Mouse (Mus musculus): ENCODE data around the gene H2-K1. TPM values are rescaled to one million over a fixed set of nuclear protein-coding genes. Genes with fewer than 3 reads are reported as not detected.
"Not testable (repeated sequence)": the region's sequence is repeated elsewhere in the genome, so short reads cannot be mapped to it uniquely, and the experiment has no call there.

Gene H2-K1
- polyA plus RNA-seq, 1 experiment from 2014 or later = 569 TPM

DNA sequence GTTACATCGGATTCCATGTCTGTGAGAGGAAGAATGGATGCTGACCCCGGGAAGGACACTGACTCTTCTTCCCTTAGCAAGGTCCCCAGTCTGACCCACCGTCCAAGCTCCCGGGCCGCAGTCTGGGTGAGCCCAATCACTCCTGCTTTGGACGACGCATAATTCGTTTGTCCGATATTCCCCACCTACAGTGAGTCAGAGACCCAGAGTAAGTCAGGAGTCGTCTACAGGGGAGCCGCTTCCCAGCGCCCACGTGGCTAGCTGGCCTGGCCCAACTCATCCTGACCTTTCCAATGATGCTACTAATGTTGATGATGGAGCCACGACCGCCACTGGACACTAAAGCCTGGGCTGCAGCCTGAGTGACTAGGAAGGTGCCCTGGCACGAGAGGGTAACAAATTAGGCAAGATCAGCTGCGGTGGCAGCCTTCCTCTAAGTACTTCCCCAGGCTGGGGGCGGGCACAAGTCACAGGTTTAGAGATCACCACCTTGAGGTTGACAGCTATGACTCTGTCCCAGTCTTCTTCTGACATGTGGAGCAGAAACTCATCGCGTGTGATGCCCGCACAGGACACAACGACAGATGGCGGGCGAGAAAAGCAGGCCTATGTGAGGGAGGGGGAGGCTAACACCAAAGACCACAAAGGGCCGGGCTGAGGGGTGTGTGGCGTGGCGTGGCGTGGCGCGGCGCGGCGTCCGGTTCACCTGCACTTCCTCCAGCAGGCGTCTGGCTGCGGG, 26.9 kb upstream of the H2-K1 start:
- DNase-seq (ENCODE audit: low spot score) = peak; percentile 69

- peak; percentile 44 for DNase-seq (ENCODE audit: low spot score)
Observed at GRCm38 (mm10) chr17:34026221-34026620, 26.1 kb upstream of the H2-K1 start.

GRCm38 (mm10) chr17:34025756-34026151, 25.6 kb upstream of the H2-K1 start:
- no peak for DNase-seq (ENCODE audit: low spot score)

DNA sequence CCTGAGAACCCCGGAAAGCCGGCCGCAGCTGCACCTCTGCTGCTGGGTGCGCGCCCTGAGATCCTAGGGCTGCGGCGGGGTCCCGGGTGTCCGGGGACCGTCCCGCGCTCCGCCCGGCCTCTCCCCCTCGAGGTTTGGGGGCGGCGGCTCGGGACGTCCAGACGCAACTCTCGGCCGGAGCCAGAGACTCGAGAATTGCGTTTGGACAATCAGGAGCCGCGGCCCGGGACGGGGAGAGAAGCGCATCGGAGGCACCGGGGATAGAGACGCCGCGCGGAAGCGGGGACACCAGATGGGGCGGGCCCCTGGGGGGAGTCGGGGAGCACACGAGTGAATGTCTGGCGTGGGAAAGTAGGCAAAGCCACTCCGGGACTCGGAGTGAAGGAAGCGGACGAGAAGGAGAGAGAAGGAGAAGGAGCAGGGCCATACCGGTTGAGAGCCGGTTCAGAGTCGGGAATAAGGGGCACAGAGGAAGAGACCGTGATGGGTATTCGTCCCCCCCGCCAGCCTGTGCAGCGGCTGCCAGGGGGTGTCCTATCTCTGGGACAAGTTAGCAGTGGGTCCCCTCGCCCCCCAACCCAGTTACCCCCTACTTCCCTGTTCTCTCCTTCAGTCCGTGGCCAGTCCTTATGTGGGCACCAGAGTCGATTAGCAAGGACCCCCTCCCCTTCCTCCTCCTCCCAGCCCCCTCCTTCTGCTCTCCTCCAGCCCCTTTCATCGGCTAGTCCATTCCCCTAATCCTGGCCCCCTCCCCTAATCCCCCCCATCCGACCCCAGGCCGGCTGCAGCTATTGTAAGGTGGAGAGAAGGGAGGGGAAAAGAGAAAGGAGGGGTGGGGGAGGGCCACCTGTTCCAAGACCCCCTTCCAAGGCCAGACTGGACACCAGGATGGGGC, 25.0 kb upstream of the H2-K1 start:
- DNase-seq (ENCODE audit: low spot score) = peak; percentile 57

DNA sequence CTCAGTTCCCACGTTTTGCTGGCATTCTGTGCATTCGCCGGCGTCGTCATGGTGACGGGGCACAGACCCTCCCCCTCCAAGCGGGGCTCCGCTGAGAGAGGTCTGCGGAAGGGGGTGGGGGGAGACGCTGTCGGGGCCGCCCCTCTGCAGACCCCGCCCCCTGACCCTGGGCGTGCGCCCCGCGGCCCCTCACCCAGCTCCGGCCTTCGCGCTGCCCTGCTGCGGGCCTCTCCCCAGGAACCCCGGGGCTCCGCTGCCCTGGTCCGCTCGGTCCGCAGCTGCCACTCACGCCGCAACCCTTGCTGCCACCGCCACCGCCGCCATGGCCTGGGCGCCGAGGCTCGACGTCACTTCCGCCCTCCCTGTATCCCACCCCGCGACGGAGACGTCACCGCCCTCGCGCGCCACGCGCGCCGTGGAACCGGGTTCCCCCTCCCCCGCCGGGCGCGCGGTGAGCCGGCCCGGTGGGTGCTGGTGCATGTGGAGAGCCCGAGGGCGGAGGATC, 24.2 kb upstream of the H2-K1 start, which contains the start of gene Ring1:
TSS of gene Ring1 (minus strand) at position 364 of the 505 bp plus-strand sequence.
- peak; percentile 90 for DNase-seq (ENCODE audit: low spot score)

GRCm38 (mm10) chr17:34023678-34024077, 23.5 kb upstream of the H2-K1 start:
- no peak for DNase-seq (ENCODE audit: low spot score)

DNA sequence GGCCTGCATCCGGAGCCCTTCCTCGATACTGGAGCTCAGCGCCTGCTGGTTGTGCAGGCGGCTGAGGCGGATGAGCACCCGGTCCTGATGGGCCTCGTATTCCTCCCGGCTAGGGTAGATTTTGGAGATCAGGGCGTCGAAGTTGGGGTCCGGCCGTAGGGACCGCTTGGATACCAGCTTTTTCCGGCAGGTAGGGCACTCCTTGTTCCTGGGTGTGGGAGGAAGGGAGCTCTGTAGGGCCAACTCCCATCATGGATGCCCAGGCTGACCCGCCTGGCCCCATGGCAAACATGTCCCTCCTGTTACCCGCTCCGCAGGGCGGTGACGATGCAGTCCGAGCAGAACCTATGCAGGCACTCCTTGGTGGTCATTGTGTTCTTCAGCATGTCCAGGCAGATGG, 22.8 kb upstream of the H2-K1 start:
- no peak for DNase-seq (ENCODE audit: low spot score)

GRCm38 (mm10) chr17:34022414-34022783, 22.3 kb upstream of the H2-K1 start:
- no peak for DNase-seq (ENCODE audit: low spot score)

GRCm38 (mm10) chr17:34021539-34022413, 21.6 kb upstream of the H2-K1 start:
- DNase-seq (ENCODE audit: low spot score) = no peak

DNA sequence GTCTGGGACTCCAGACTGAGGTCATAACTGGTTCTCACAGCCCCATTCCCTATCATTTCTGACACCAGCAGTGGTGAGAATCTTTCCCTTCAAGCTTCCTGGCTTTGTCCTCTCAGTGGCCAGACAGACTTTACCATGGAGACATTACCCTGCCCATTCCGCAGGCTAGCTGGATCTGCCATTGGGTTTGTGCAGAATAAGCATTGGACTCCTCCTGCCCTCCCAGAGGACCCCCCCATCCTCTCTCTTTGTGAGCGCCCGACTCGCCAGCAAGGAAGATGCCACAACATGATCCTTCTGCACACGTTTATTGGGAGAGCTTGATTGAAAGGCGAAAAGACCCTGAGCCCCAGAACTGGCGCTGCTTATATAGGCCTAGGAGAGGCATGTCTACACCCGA, 13.3 kb upstream of the H2-K1 start:
- DNase-seq (ENCODE audit: low spot score) = no peak

DNA sequence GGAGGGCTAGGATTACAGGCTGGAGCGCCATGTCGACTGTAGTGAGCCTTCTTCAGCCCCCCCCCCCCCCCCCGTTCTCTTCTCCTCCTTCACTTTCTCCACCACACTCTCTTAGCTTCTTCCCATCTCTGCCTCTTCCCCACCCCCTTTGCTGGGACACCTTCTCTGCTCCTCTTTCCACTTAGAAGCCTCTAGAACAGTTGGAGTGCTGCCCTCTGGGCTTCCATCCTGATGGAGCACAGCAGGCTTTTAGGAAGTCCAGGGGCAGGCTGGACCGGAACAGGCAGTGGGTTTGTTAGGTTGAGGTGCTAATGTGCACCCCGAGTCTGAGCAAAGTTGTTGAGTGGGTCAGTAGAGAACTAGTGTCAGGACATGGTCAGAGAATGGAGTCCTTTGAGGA, 10.0 kb upstream of the H2-K1 start:
- DNase-seq (ENCODE audit: low spot score) = no peak

- no peak for DNase-seq (ENCODE audit: low spot score)
Observed at GRCm38 (mm10) chr17:34006570-34006969, 6.4 kb upstream of the H2-K1 start.

GRCm38 (mm10) chr17:34003426-34003825, 3.3 kb upstream of the H2-K1 start:
- peak; percentile 67 for DNase-seq (ENCODE audit: low spot score)

- not testable (repeated sequence) for DNase-seq (ENCODE audit: low spot score)
Observed at GRCm38 (mm10) chr17:34000796-34001195, 649 bp upstream of the H2-K1 start.

DNA sequence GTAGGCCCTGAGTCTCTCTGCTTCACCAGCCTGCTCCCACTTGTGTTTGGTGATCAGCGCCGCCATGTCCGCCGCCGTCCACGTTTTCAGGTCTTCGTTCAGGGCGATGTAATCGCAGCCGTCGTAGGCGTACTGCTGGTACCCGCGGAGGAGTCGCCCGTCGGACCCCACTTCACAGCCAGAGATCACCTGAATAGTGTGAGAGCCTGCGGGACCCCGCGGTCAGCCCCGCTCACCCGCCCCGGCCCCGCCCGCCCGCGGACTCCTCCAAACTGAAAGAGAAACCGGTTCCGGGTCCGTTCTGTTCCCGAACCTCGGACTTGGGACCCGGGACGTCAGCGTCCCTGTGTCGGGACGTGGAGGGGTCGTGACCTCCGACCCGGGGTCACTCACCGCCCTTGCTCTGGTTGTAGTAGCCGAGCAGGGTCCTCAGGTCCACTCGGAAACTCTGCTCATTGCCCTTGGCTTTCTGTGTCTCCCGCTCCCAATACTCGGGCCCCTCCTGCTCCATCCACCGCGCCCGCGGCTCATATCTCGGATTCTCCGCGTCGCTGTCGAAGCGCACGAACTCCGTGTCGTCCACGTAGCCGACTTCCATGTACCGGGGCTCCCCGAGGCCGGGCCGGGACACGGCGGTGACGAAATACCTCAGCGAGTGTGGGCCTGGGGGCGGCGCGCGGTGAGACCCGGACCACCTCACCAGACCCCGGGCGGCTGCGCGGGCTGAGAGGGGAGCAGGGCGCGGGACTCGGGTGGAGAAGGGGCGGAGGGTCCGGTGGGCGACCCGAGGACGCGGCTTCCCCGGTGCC, 602 bp downstream of the H2-K1 start:
- DNase-seq (ENCODE audit: low spot score) = peak; percentile 28

DNA sequence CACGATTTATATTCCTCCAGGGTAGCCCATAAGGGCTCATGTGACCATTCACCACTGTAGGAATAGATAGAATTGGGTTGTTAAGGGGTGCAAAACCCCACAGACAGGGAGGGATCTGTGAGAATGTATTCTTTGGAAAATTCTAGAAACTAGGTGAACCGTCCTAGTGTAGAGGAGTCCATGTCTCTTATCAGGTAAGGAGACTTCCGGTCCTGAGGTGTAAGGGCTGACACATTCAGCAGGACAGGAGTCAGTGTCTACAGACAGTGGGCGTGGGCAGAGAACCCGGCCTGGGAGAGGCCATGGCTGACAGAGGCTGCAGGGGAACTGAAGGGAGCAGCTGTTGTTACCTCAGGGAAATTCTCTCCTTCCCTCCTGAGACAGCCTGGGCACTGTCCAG, 1.4 kb downstream of the H2-K1 start:
- DNase-seq (ENCODE audit: low spot score) = not testable (repeated sequence)

DNA sequence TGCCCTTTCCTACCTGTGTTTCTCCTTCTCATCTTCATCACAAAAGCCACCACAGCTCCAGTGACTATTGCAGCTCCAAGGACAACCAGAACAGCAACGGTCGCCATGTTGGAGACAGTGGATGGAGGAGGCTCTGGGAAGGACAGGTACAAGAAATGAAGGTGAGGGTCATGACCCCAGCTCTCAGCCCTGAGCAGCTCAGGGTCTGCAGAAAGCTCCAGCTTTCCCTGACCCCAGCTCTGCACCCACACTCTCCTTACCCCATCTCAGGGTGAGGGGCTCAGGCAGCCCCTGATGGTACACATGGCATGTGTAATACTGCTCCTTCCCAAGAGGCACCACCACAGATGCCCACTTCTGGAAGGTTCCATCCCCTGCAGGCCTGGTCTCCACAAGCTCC, 3.1 kb downstream of the H2-K1 start:
- not testable (repeated sequence) for DNase-seq (ENCODE audit: low spot score)

DNA sequence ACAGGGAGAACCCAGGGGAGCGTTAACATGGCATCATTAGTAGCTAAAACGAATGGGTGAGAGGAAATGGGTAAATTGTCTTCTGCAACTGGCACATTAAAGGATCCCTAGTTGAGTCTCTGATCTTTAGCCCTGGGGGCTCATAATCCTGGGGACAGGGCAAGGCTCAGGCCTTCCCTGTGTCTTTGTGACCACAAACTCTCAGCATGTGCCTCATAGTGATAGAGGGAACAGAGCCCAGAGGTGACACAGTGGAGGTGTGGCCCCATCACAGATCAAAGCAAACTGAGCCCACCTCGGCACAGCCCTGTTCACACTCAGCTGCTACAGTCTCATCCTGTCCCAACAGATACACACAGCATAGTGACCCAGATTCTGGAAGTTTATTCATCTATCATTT, 4.5 kb downstream of the H2-K1 start:
- DNase-seq (ENCODE audit: low spot score) = no peak

DNA sequence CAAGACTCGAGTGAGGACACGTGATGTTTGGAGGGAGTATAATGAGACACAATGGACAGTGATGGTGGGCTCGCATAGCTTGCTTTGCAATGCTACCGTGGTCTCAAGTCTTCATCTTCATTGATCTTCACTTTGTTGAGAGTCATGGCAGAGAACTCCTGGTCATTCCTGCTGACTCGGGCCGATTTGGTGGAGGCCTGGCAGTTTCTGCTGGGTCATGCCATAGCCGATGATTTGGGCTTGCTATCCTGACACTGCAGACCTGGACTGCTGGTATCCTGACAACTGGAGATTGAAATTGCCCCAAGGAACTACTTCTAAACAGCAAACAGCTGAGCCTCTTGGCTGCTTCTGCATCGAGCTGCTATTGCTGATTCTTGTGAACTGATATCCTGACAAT, 5.2 kb downstream of the H2-K1 start:
- DNase-seq (ENCODE audit: low spot score) = no peak
